Mouse (Mus musculus): ENCODE data around the gene Tram2. TPM values are rescaled to one million over a fixed set of nuclear protein-coding genes. Genes with fewer than 3 reads are reported as not detected.

Tram2 gene
- total and polyA plus RNA-seq, 3 experiments: 0.51 to 3.2 (median 0.76) TPM

DNA sequence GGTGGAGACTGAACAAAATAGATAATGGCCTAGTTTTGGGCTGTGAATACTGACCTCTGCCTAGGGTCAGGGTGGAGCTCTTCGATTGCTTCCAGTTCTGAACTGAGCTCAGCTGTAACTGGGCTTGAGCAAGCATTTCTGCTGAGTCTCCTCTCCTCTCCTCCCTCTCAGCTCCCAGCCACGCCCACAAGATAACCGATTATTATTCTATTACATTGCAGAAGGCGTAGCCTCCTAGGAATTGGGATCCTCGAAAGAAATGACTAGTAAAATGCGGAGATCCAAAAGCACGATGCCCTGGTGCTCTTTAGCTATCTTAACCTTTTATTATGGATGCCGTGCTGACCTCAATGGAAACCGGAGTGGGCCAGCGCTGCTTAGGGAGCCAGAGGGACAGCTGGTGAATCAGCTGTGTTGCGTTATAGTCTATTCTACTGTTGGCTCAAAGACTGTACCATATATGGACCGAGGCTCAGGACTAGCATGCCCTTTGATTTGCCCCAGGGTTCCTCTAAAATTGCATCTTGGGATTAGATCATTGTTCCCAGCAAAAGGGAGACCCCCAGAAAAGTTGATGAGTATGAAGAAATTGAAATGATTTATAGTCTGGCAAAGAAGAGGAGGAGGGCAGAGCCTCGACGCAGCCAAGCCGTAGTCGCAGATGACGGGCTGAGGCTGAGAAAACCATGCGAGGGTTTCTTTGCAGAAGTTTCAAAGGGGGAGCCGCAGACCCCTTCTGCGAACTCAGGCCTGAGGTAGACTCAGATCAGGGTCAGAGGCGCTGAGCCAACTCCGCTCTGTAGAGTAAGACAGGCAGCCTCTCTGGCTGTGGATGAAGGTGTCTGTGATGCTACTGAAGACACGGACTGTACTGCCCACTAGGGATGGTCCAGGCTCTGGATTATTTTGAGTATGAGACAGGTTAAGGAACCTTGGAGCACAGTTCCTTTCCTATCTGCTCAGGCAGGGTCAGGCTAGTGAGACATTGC is 18.3 kb upstream of the Tram2 start:
- Histone ChIP-seq H3K4me3 (ENCODE audit: low read depth, low read length) (no peak overlapping the region), H3K36me3 (replicated peaks) (no peaks in the 10 kb centered on the region), H3K27me3 (ENCODE audit: insufficient read depth, low read length) (peaks cover 12% of the 10 kb centered on the region), H3K9me3 (replicated peaks) (no peaks in the 10 kb centered on the region), H3K4me1 (ENCODE audit: insufficient read depth, low read depth, low read length) (peaks cover 32% of the 10 kb centered on the region)
- DNase-seq (ENCODE audit: low spot score) (no peak), ATAC-seq (ENCODE audit: extremely low read depth, insufficient number of reproducible peaks, low FRiP score, poor library complexity, severe bottlenecking) (no peak)
- no peak for TF ChIP-seq GATA1 (IDR thresholded peaks at IDR 0.05; ENCODE audit: borderline replicate concordance, low read length)
- no peak for TF ChIP-seq POLR2AphosphoS5 (IDR thresholded peaks at IDR 0.05; ENCODE audit: insufficient replicate concordance, low read depth, low read length)
- TF ChIP-seq TAL1 (conservative IDR thresholded peaks at IDR 0.05; ENCODE audit: low read depth, low read length): no peak
- TF ChIP-seq GATA2 (IDR thresholded peaks at IDR 0.05; ENCODE audit: borderline replicate concordance, low read depth, low read length): no peak
- TF ChIP-seq CTCF (IDR thresholded peaks at IDR 0.05; ENCODE audit: low read depth, low read length): no peak

DNA sequence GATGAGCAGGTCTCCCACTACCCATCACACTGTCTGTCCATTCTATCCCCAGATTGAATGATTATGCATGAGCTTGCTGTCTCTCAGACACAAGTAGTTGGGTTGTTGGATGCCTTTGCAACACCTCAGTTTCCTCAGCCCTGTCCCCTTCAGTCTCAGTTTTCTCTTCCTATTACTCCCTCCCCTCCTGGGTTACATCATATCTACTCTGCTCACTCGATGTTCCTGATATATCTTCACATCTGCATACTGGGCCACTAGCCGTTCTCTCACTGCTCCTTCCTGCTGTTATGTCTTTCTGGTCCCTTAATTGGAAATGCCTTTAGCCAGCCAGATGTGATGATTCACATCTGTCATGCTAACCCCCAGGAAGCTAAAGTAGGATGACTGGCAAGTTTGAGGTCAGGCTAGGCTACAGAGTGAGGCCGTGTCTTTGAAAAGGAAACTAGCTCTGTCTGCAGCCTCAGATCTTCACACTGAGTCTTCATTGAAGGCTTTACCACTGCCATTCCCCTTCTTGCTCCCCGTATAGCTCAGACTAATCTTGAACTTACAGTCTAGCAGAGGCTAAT is 15.7 kb upstream of the Tram2 start:
- Histone ChIP-seq H3K36me3 (replicated peaks) (no peaks in the 10 kb centered on the region), H3K4me3 (ENCODE audit: low read depth, low read length) (no peak overlapping the region), H3K9me3 (replicated peaks) (no peaks in the 10 kb centered on the region), H3K27me3 (ENCODE audit: insufficient read depth, low read length) (peaks cover 12% of the 10 kb centered on the region), H3K4me1 (ENCODE audit: insufficient read depth, low read depth, low read length) (peaks cover 51% of the 10 kb centered on the region)
- ATAC-seq (ENCODE audit: extremely low read depth, insufficient number of reproducible peaks, low FRiP score, poor library complexity, severe bottlenecking) (peak; percentile 67), DNase-seq (ENCODE audit: low spot score) (no peak)
- no peak for TF ChIP-seq POLR2AphosphoS5 (IDR thresholded peaks at IDR 0.05; ENCODE audit: insufficient replicate concordance, low read depth, low read length)
- no peak for TF ChIP-seq TAL1 (conservative IDR thresholded peaks at IDR 0.05; ENCODE audit: low read depth, low read length)
- no peak for TF ChIP-seq GATA2 (IDR thresholded peaks at IDR 0.05; ENCODE audit: borderline replicate concordance, low read depth, low read length)
- TF ChIP-seq CTCF (IDR thresholded peaks at IDR 0.05; ENCODE audit: low read depth, low read length): no peak
- TF ChIP-seq GATA1 (IDR thresholded peaks at IDR 0.05; ENCODE audit: borderline replicate concordance, low read length): no peak

DNA sequence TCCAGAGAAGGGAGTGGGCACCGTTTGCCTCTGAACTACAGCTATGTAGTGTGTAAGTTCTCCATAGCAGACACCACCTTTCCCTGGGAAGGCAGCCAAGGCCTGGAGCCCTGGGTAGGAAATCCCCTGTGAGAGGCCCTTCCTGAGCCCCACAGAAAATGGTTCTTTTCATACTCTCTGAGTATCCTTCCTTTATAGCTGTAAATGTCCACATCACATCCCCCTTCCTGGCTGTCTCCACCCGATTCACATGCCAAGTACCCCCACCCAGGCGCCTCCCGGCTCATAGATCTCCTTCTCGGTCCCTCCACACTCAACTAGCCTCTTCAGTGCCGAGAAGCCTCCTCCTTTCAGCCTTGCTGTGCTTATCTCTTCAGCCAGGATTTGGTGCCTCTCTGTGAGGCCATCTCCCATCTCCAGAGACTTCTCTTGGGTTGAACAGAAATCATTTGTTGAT is 10.7 kb upstream of the Tram2 start:
- ATAC-seq (ENCODE audit: extremely low read depth, insufficient number of reproducible peaks, low FRiP score, poor library complexity, severe bottlenecking): peak; percentile 85
- peaks cover 48% of the 10 kb centered on the region for H3K4me1 ChIP-seq (ENCODE audit: insufficient read depth, low read depth, low read length)
- peak; percentile 22 for DNase-seq (ENCODE audit: low spot score)
- H3K4me3 ChIP-seq (ENCODE audit: low read depth, low read length): no peak overlapping the region; the same call in 1 of the 2 replicates
- peaks cover 15% of the 10 kb centered on the region for H3K27me3 ChIP-seq (ENCODE audit: insufficient read depth, low read length)
- no peaks in the 10 kb centered on the region for H3K9me3 ChIP-seq (replicated peaks)
- no peaks in the 10 kb centered on the region for H3K36me3 ChIP-seq (replicated peaks)
- TF ChIP-seq GATA2 (IDR thresholded peaks at IDR 0.05; ENCODE audit: borderline replicate concordance, low read depth, low read length) (no peak), TAL1 (conservative IDR thresholded peaks at IDR 0.05; ENCODE audit: low read depth, low read length) (peak; percentile 64), GATA1 (IDR thresholded peaks at IDR 0.05; ENCODE audit: borderline replicate concordance, low read length) (no peak), CTCF (IDR thresholded peaks at IDR 0.05; ENCODE audit: low read depth, low read length) (no peak), POLR2AphosphoS5 (IDR thresholded peaks at IDR 0.05; ENCODE audit: insufficient replicate concordance, low read depth, low read length) (no peak)

GRCm38 (mm10) chr1:21086291-21086690 is 7.3 kb upstream of the Tram2 start:
- TF ChIP-seq TAL1 (conservative IDR thresholded peaks at IDR 0.05; ENCODE audit: low read depth, low read length) (no peak), POLR2AphosphoS5 (IDR thresholded peaks at IDR 0.05; ENCODE audit: insufficient replicate concordance, low read depth, low read length) (no peak), CTCF (IDR thresholded peaks at IDR 0.05; ENCODE audit: low read depth, low read length) (no peak), GATA2 (IDR thresholded peaks at IDR 0.05; ENCODE audit: borderline replicate concordance, low read depth, low read length) (no peak)
- H3K9me3 ChIP-seq (replicated peaks): no peaks in the 10 kb centered on the region
- DNase-seq (ENCODE audit: low spot score): no peak
- peaks cover 27% of the 10 kb centered on the region for H3K27me3 ChIP-seq (ENCODE audit: insufficient read depth, low read length)
- H3K4me1 ChIP-seq (ENCODE audit: insufficient read depth, low read depth, low read length): peaks cover 37% of the 10 kb centered on the region
- no peaks in the 10 kb centered on the region for H3K36me3 ChIP-seq (replicated peaks)
- no peak overlapping the region for H3K4me3 ChIP-seq (ENCODE audit: low read depth, low read length)
- no peak for ATAC-seq (ENCODE audit: extremely low read depth, insufficient number of reproducible peaks, low FRiP score, poor library complexity, severe bottlenecking)

GRCm38 (mm10) chr1:21084661-21085060 is 5.6 kb upstream of the Tram2 start:
- no peak for TF ChIP-seq POLR2AphosphoS5 (IDR thresholded peaks at IDR 0.05; ENCODE audit: insufficient replicate concordance, low read depth, low read length)
- no peak for TF ChIP-seq GATA1 (IDR thresholded peaks at IDR 0.05; ENCODE audit: borderline replicate concordance, low read length)
- no peak for TF ChIP-seq GATA2 (IDR thresholded peaks at IDR 0.05; ENCODE audit: borderline replicate concordance, low read depth, low read length)
- TF ChIP-seq CTCF (IDR thresholded peaks at IDR 0.05; ENCODE audit: low read depth, low read length): no peak
- TF ChIP-seq TAL1 (conservative IDR thresholded peaks at IDR 0.05; ENCODE audit: low read depth, low read length): no peak
- Histone ChIP-seq H3K36me3 (replicated peaks) (no peaks in the 10 kb centered on the region), H3K9me3 (replicated peaks) (no peaks in the 10 kb centered on the region), H3K4me3 (ENCODE audit: low read depth, low read length) (no peak overlapping the region), H3K4me1 (ENCODE audit: insufficient read depth, low read depth, low read length) (peaks cover 28% of the 10 kb centered on the region), H3K27me3 (ENCODE audit: insufficient read depth, low read length) (peaks cover 25% of the 10 kb centered on the region; the same call in 1 of the 2 replicates)
- DNase-seq (ENCODE audit: low spot score) (no peak), ATAC-seq (ENCODE audit: extremely low read depth, insufficient number of reproducible peaks, low FRiP score, poor library complexity, severe bottlenecking) (no peak)

DNA sequence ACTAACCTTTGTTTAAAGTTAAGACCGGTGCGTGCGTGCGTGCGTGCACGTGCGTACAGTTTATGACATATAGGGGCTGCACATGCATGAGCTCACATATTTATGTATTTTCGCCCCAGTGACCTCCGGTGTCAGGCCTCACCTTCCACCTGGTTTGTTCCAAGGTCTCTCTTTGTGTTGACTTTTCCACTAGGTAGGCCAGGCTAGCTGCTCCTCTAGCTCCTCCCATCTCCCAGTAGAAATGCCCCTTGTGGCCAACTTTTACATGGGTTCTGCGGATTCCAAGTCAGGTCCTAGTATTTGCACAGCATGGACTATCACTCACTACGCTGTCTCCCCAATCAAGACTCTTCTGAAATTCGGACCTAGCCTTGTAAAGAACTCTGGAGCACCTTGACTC is 1.3 kb upstream of the Tram2 start:
- Histone ChIP-seq H3K9me3 (replicated peaks) (no peaks in the 10 kb centered on the region), H3K27me3 (ENCODE audit: insufficient read depth, low read length) (peaks cover 40% of the 10 kb centered on the region), H3K4me1 (ENCODE audit: insufficient read depth, low read depth, low read length) (peaks cover 30% of the 10 kb centered on the region), H3K36me3 (replicated peaks) (no peaks in the 10 kb centered on the region), H3K4me3 (ENCODE audit: low read depth, low read length) (no peak overlapping the region)
- TF ChIP-seq TAL1 (conservative IDR thresholded peaks at IDR 0.05; ENCODE audit: low read depth, low read length): no peak
- no peak for TF ChIP-seq GATA2 (IDR thresholded peaks at IDR 0.05; ENCODE audit: borderline replicate concordance, low read depth, low read length)
- no peak for TF ChIP-seq CTCF (IDR thresholded peaks at IDR 0.05; ENCODE audit: low read depth, low read length)
- no peak for TF ChIP-seq GATA1 (IDR thresholded peaks at IDR 0.05; ENCODE audit: borderline replicate concordance, low read length)
- TF ChIP-seq POLR2AphosphoS5 (IDR thresholded peaks at IDR 0.05; ENCODE audit: insufficient replicate concordance, low read depth, low read length): no peak
- no peak for ATAC-seq (ENCODE audit: extremely low read depth, insufficient number of reproducible peaks, low FRiP score, poor library complexity, severe bottlenecking)
- DNase-seq (ENCODE audit: low spot score): no peak

Data from G1E (cell line).